Mouse (Mus musculus) ES-Bruce4 (cell line): ENCODE measurements at regions not wholly inside any gene's neighbourhood (a gene's known extent, or its start where the extent isn't known, plus 50 kb on each side); places are given as distances from the start of the nearest gene placed in this dataset.

Source experiments
- H3K27ac ChIP-seq: 2 replicates; pipeline ENCODE4 v1.5.1; 2012; ENCODE audit warnings: low read length, inconsistent platforms; ENCODE audit not compliant: insufficient read depth
- H3K27me3 ChIP-seq: 2 replicates; pipeline ENCODE4 v1.6.1; 2012; ENCODE audit warnings: mild to moderate bottlenecking, low read length, inconsistent platforms; ENCODE audit not compliant: control insufficient read depth, poor library complexity, insufficient read depth, severe bottlenecking
- H3K36me3 ChIP-seq: 2 replicates; pipeline ENCODE4 v1.6.1; 2012; ENCODE audit warnings: inconsistent platforms, mild to moderate bottlenecking, low read length, moderate library complexity; ENCODE audit not compliant: control insufficient read depth, poor library complexity, insufficient read depth, severe bottlenecking
- H3K4me1 ChIP-seq: one replicate; pipeline ENCODE4 v1.8.1; 2011; ENCODE audit warnings: low read length; ENCODE audit not compliant: control insufficient read depth, insufficient read depth
- H3K4me3 ChIP-seq: 2 replicates; pipeline ENCODE4 v1.5.1; 2011; ENCODE audit warnings: low read depth, mild to moderate bottlenecking, low read length
- H3K9ac ChIP-seq: 2 replicates; pipeline ENCODE4 v1.6.1; 2012; ENCODE audit warnings: low read depth, mild to moderate bottlenecking, inconsistent platforms; ENCODE audit not compliant: poor library complexity, severe bottlenecking
- H3K9me3 ChIP-seq: replicated peaks from 2 replicates; pipeline ENCODE4 v1.6.1; 2012; ENCODE audit warnings: mild to moderate bottlenecking, low read length, inconsistent platforms; ENCODE audit not compliant: control insufficient read depth, poor library complexity, insufficient read depth, severe bottlenecking
- CTCF ChIP-seq: IDR thresholded peaks from one replicate; pipeline ENCODE4 v1.8.1; 2011; ENCODE audit warnings: low read depth, low read length
- EP300 ChIP-seq: IDR thresholded peaks from 2 replicates; pipeline ENCODE4 v1.6.1; 2011; ENCODE audit warnings: low read depth, low read length; ENCODE audit not compliant: insufficient read depth
- POLR2A ChIP-seq: IDR thresholded peaks from one replicate; pipeline ENCODE4 v1.8.1; 2011; ENCODE audit warnings: low read length; ENCODE audit not compliant: insufficient read depth

DNA sequence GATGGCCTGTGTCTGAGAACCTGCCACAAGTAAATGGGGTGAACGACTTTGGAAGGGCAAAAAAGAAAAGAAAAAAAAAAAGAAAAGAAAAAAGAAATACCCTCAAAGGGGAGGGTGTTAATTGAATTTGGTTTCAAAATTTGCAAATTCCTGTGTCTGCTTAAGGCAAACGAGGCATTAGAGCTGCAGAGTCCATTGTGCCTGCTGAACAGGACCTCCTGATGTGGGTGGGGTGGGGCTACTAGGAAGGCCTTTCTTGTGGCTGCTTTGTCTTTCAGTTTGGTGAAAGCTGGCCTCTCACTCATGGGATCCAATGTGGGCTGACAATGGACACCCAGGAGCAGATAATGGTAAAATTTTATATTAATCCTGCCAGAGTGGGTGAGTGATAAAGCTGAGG is 366.3 kb upstream of the Jarid2 start:
- H3K27ac ChIP-seq, result peak overlapping the region; percentile 29
- no peak overlapping the region for H3K4me3 ChIP-seq

GRCm38 (mm10) chr13:44369301-44369700 is 360.0 kb upstream of the Jarid2 start:
- H3K9ac ChIP-seq, result no peak overlapping the region
- H3K4me3 ChIP-seq, result no peak overlapping the region
- H3K27me3 ChIP-seq, result no peaks in the 10 kb centered on the region
- H3K9me3 ChIP-seq, result no peaks in the 10 kb centered on the region
- no peak for TF ChIP-seq EP300
- no peak for TF ChIP-seq CTCF
- TF ChIP-seq POLR2A, result no peak
- H3K27ac ChIP-seq, result no peak overlapping the region
- no peaks in the 10 kb centered on the region for H3K4me1 ChIP-seq
- H3K36me3 ChIP-seq, result no peaks in the 10 kb centered on the region

More for the DNA sequence above, 366.3 kb upstream of the Jarid2 start:
- TF ChIP-seq EP300, result 0 out of 2 replicates have a peak, but pooled peaks have one; percentile 25
- TF ChIP-seq CTCF, result no peak
- Histone ChIP-seq H3K4me1 (peaks cover under 1% of the 10 kb centered on the region), H3K36me3 (no peaks in the 10 kb centered on the region), H3K27me3 (no peaks in the 10 kb centered on the region), H3K9me3 (no peaks in the 10 kb centered on the region), H3K9ac (no peak overlapping the region)

DNA sequence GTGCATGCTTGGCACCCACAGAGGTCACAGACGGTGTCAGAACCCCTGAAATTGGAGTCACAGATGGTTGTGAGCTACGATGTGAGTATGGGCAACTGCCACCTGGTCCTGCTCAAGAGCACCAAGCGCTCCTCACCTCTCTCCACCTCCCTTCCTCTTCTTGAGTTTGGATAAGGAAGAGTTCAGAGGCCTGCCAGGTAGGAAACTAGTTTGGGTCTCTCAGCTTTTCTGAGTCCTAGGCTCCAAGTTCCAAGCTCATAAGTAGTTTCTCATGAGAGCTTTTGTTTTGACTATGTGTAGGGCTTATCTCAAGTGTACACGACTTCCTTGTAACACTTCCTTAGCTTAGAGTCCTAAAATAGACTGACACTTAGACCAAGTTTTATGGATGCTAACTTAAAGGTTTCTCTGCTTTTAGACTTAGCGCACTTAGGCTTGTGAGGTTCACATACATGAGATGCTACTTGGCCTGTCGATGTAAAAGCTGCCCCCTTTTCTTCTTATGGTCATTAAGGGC is 356.9 kb upstream of the Jarid2 start:
- TF ChIP-seq POLR2A (no peak), CTCF (no peak), EP300 (no peak)
- Histone ChIP-seq H3K4me3 (no peak overlapping the region), H3K27ac (no peak overlapping the region), H3K36me3 (no peaks in the 10 kb centered on the region), H3K9ac (no peak overlapping the region), H3K9me3 (no peaks in the 10 kb centered on the region), H3K27me3 (no peaks in the 10 kb centered on the region), H3K4me1 (peaks cover 3% of the 10 kb centered on the region)

GRCm38 (mm10) chr13:44375476-44376159 is 353.7 kb upstream of the Jarid2 start:
- TF ChIP-seq POLR2A (no peak), CTCF (no peak), EP300 (no peak)
- Histone ChIP-seq H3K4me3 (no peak overlapping the region), H3K9ac (no peak overlapping the region), H3K27ac (no peak overlapping the region), H3K9me3 (no peaks in the 10 kb centered on the region), H3K36me3 (no peaks in the 10 kb centered on the region), H3K27me3 (no peaks in the 10 kb centered on the region), H3K4me1 (peaks cover 3% of the 10 kb centered on the region)

- no peaks in the 10 kb centered on the region for H3K27me3 ChIP-seq
- no peaks in the 10 kb centered on the region for H3K9me3 ChIP-seq
- H3K9ac ChIP-seq, result no peak overlapping the region
- H3K36me3 ChIP-seq, result no peaks in the 10 kb centered on the region
- peaks cover 3% of the 10 kb centered on the region for H3K4me1 ChIP-seq
- H3K27ac ChIP-seq, result no peak overlapping the region
- TF ChIP-seq EP300, result no peak
- H3K4me3 ChIP-seq, result no peak overlapping the region
Measured at GRCm38 (mm10) chr13:44376160-44376488, 353.1 kb upstream of the Jarid2 start.

DNA sequence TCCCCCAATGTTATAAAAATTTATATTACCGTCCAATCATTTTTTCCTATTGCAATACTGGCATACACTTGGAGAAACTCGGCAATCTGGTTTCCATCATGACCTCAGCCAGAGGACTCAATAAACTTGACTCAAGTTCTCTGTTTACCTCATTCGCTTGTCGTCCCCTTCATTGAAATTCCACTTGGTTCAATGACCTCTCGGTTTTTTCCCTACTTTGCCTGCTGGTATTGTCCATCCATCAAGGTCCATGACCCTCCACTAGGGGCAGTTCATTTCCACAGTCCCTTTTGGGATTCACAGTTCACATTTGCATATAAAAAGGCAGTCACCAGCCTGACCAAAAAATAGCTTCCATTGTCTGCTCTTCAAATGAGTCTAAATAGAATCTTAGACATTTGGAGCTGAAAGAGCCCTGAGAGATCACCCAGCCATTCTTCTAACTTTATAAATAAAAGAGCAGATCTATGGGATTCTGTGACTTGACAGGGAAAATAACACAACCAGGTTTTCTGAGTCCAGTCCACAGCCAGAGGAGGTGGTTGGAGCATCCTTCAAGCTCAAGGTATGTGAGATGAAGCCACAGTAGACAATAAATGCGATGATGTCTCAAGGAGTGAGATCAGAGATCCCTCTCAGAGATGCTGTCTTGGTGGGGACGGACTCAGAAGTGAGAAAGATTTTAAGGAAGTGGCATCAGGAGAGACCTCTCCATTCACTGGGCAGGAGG is 347.4 kb upstream of the Jarid2 start:
- Histone ChIP-seq H3K27ac (no peak overlapping the region), H3K4me1 (peaks cover 4% of the 10 kb centered on the region), H3K9me3 (no peaks in the 10 kb centered on the region), H3K27me3 (no peaks in the 10 kb centered on the region), H3K4me3 (no peak overlapping the region), H3K36me3 (no peaks in the 10 kb centered on the region), H3K9ac (no peak overlapping the region)
- TF ChIP-seq CTCF (no peak), EP300 (no peak), POLR2A (no peak)
